7 mouse cellular contexts compared by ENCODE assay signal in the genomic region with DNA sequence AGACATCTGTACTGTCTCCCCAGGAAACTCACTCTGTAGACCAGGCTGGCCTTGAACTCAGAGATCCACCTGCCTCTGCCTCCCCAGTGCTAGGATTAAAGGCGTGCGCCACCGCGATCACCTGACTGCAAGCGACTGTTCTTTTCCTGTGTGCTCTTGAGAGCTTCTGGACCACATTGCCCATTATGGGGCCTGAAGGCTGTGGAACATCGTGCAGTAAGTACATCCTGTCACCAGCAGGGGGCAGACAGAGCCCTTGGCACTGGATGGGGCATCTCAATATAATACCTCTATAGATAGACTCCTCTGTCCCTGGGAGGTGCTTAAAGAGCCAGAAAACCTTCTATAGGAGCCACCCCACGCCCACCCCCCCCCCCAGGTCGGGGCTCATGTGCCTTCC. TPM values are rescaled to one million over a fixed set of nuclear protein-coding genes. Genes with fewer than 3 reads are reported as not detected.
A peak's percentile ranks its signal among the peaks of the same experiment; 100 is the strongest.
DNase-seq lines count a peak whose midpoint lies in the region; ATAC-seq lines count a peak whose summit lies in the region.

No protein-coding gene starts in this region.

- peak; percentile 73 for ATAC-seq in activated CD4-positive, CD25-positive, alpha-beta regulatory T cell, adult 4 months
- ATAC-seq in inflammation-experienced regulatory T-cells, adult 6 months: peak; percentile 60
- peak; percentile 67; the same call in 1 of the 2 replicates for ATAC-seq in midbrain, embryonic 11.5 days (ENCODE audit: low FRiP score)

- no peak overlapping the region for H3K4me3 ChIP-seq in midbrain, embryonic 11.5 days (ENCODE audit: low read depth, low read length)

- 37% methylated on average over 8 of the region's 8 CpGs for WGBS in midbrain, embryonic 11.5 days

- no peak overlapping the region for H3K9ac ChIP-seq in midbrain, embryonic 11.5 days (ENCODE audit: low read length)

- DNase-seq in cerebellum, adult 9-11 months: peak; percentile 88
- peak; percentile 64 to 68 for DNase-seq in frontal cortex, postnatal 25 days (ENCODE audit: low spot score in 2 of 2)
- peak; percentile 79 to 83 for DNase-seq in left cerebral cortex, postnatal 14 days (ENCODE audit: low spot score in 2 of 2)
- peak; percentile 94 for DNase-seq in midbrain, embryonic 11.5 days (ENCODE audit: low spot score, missing footprints)
- peak; percentile 56 to 79 for DNase-seq in spleen, postnatal 14 days (ENCODE audit: low spot score in 2 of 2)

- no peak overlapping the region for H3K27ac ChIP-seq in midbrain, embryonic 11.5 days (ENCODE audit: low read depth, low read length)

- intact Hi-C loops in left cerebral cortex, postnatal 14 days (cut with DNase I): loop anchor here (5.0 kb wide), 2 partner anchors 333 to 367 kb away; no protein-coding TSS in a partner anchor

- H3K9me3 ChIP-seq in midbrain, embryonic 11.5 days (ENCODE audit: control insufficient read depth, low read length): no peaks in the 10 kb centered on the region

- no peak overlapping the region for H3K4me2 ChIP-seq in midbrain, embryonic 11.5 days

- peaks cover 3% of the 10 kb centered on the region for H3K4me1 ChIP-seq in midbrain, embryonic 11.5 days (ENCODE audit: control insufficient read depth, insufficient read depth, low read length)

- H3K27me3 ChIP-seq in midbrain, embryonic 11.5 days (ENCODE audit: control insufficient read depth, insufficient read depth, low read length): no peaks in the 10 kb centered on the region

- no peaks in the 10 kb centered on the region for H3K36me3 ChIP-seq in midbrain, embryonic 11.5 days (ENCODE audit: control insufficient read depth, insufficient read depth, low read length)

RNA-seq across cellular contexts. Expression of a gene that starts 12.8 kb away (rescaled TPM):
- under 1 TPM; 0.14 to 0.26 TPM for polyA plus RNA-seq in activated CD4-positive, CD25-positive, alpha-beta regulatory T cell, adult 4 months (2017; shearing (Covaris generic))
- under 1 TPM in 2 of 3 experiments, not detected in 1; 0.67 to 0.81 TPM for polyA plus RNA-seq in inflammation-experienced regulatory T-cells, adult 6 months (2017; shearing (Covaris generic))
- 1 to 10 TPM; 1.1 TPM for total RNA-seq in left cerebral cortex, postnatal 14 days (2021)
- 0.47 and 0.59 TPM in 2 replicates for polyA plus RNA-seq in midbrain, embryonic 11.5 days (2014; fragmentation: Nextera tagmentation; extraction: Ambion mirVana)

RNA-seq across cellular contexts. Expression of a gene that starts 59.7 kb away (rescaled TPM):
- polyA plus RNA-seq in activated CD4-positive, CD25-positive, alpha-beta regulatory T cell, adult 4 months (2017; shearing (Covaris generic)): 10 to 100 TPM in 1 of 2 experiments, 1 to 10 TPM in 1; 8.0 to 10.2 TPM
- polyA plus RNA-seq in inflammation-experienced regulatory T-cells, adult 6 months (2017; shearing (Covaris generic)): 10 to 100 TPM in 1 of 3 experiments, 1 to 10 TPM in 2; 7.8 to 10.1 (median 9.2) TPM
- 10 to 100 TPM; 19.0 to 20.9 TPM for total RNA-seq in left cerebral cortex, postnatal 14 days (2021)
- polyA plus RNA-seq in midbrain, embryonic 11.5 days (2014; fragmentation: Nextera tagmentation; extraction: Ambion mirVana): 13.9 and 14.9 TPM in 2 replicates
